Mouse (Mus musculus) activated CD4-positive, CD25-positive, alpha-beta regulatory T cell, adult 4 months (primary cell): ENCODE measurements at regions not wholly inside any gene's neighbourhood (a gene's known extent, or its start where the extent isn't known, plus 50 kb on each side); places are given as distances from the start of the nearest gene placed in this dataset.
"Not testable (repeated sequence)": the region's sequence is repeated elsewhere in the genome, so short reads cannot be mapped to it uniquely, and the experiment has no call there.

Source experiments
- ATAC-seq: one replicate; pipeline ENCODE4 v1.8.0; 2017

GRCm38 (mm10) chrX:70606349-70606748 lies 129.4 kb upstream of the Tmem185a start:
- ATAC-seq: no peak

GRCm38 (mm10) chrX:70582344-70582743 lies 105.4 kb upstream of the Tmem185a start:
- not testable (repeated sequence) for ATAC-seq

- no peak for ATAC-seq
Observed at GRCm38 (mm10) chrX:70580171-70580570, 103.2 kb upstream of the Tmem185a start.

GRCm38 (mm10) chrX:70574243-70574642 lies 97.3 kb upstream of the Tmem185a start:
- peak; percentile 63 for ATAC-seq

GRCm38 (mm10) chrX:70570586-70570985 lies 93.6 kb upstream of the Tmem185a start:
- not testable (repeated sequence) for ATAC-seq

GRCm38 (mm10) chrX:70569339-70569979 lies 92.5 kb upstream of the Tmem185a start:
- peak; percentile 65 for ATAC-seq
